ENCODE assay signal across 8 mouse cellular contexts in the genomic region with DNA sequence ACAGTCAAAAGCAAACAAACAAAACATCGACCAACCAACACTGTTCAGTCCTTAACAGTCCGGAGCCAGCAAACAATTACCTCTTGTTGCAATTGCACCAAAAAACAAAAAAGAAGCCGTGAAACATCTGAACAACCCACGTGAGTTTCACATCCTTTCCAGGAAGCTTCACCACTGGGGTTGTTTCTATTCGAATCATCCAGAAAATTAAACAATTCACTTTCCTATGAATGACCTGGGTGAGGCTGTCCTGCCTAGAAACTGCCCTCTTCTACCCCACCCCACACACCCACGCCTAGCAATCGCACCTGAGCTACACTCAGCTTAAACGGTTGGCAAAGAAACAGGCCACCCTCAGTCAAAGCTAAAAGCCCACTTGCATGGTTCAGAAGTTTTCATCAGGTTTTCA. TPM values are rescaled to one million over a fixed set of nuclear protein-coding genes. Genes with fewer than 3 reads are reported as not detected.
DNase-seq lines count a peak whose midpoint lies in the region; ATAC-seq lines count a peak whose summit lies in the region.

No protein-coding gene starts in this region.

- no peaks in the 10 kb centered on the region for H3K27me3 ChIP-seq in embryonic facial prominence, embryonic 10.5 days (replicated peaks; ENCODE audit: low read depth, poor library complexity, severe bottlenecking)
- no peaks in the 10 kb centered on the region for H3K27me3 ChIP-seq in hindbrain, embryonic 13.5 days
- no peaks in the 10 kb centered on the region for H3K27me3 ChIP-seq in stomach, embryonic 15.5 days (replicated peaks)

- peaks cover 20% of the 10 kb centered on the region for H3K36me3 ChIP-seq in embryonic facial prominence, embryonic 10.5 days (replicated peaks)
- peaks cover 11% of the 10 kb centered on the region for H3K36me3 ChIP-seq in hindbrain, embryonic 13.5 days
- 0 out of 2 replicates have a peak, but pooled peaks cover 7% of the 10 kb centered on the region for H3K36me3 ChIP-seq in stomach, embryonic 15.5 days

- peak; percentile 4 for DNase-seq in ovary, postnatal 10 days (ENCODE audit: low spot score)
- no peak for DNase-seq in ovary, postnatal 14 days (ENCODE audit: low spot score)
- DNase-seq in embryonic facial prominence, embryonic 10.5 days (ENCODE audit: low spot score) = no peak
- peak; percentile 18 for DNase-seq in lung, postnatal 10 days
- DNase-seq in embryo, embryonic 9.5 days (ENCODE audit: extremely low spot score) = no peak
- no peak for DNase-seq in urinary bladder, postnatal 10 days (ENCODE audit: low spot score)

- peak overlapping the region; percentile 58 for H3K4me2 ChIP-seq in hindbrain, embryonic 13.5 days
- H3K4me2 ChIP-seq in stomach, embryonic 15.5 days = peak overlapping the region; percentile 57

- WGBS in embryonic facial prominence, embryonic 10.5 days = 46% methylated on average over 8 of the region's 8 CpGs
- 36% methylated on average over 8 of the region's 8 CpGs for WGBS in hindbrain, embryonic 13.5 days
- 22% methylated on average over 8 of the region's 8 CpGs for WGBS in stomach, embryonic 15.5 days

- ATAC-seq in hindbrain, embryonic 13.5 days (ENCODE audit: low FRiP score) = peak; percentile 46
- ATAC-seq in stomach, embryonic 15.5 days (ENCODE audit: insufficient read depth, low FRiP score, low read depth) = peak; percentile 51

- peak overlapping the region; percentile 98 for H3K27ac ChIP-seq in embryonic facial prominence, embryonic 10.5 days (replicated peaks)
- no peak overlapping the region; the same call in 1 of the 2 replicates for H3K27ac ChIP-seq in hindbrain, embryonic 13.5 days
- H3K27ac ChIP-seq in stomach, embryonic 15.5 days = peak overlapping the region; percentile 92

- peaks cover 14% of the 10 kb centered on the region for H3K4me1 ChIP-seq in embryonic facial prominence, embryonic 10.5 days
- peaks cover 15% of the 10 kb centered on the region for H3K4me1 ChIP-seq in hindbrain, embryonic 13.5 days (replicated peaks)
- H3K4me1 ChIP-seq in stomach, embryonic 15.5 days = 0 out of 2 replicates have a peak, but pooled peaks cover 3% of the 10 kb centered on the region

- peak overlapping the region; percentile 85 for H3K4me3 ChIP-seq in embryonic facial prominence, embryonic 10.5 days
- H3K4me3 ChIP-seq in hindbrain, embryonic 13.5 days = peak overlapping the region; percentile 85
- peak overlapping the region; percentile 86 for H3K4me3 ChIP-seq in stomach, embryonic 15.5 days (replicated peaks)

- H3K9me3 ChIP-seq in embryonic facial prominence, embryonic 10.5 days = no peaks in the 10 kb centered on the region
- no peaks in the 10 kb centered on the region for H3K9me3 ChIP-seq in hindbrain, embryonic 13.5 days
- H3K9me3 ChIP-seq in stomach, embryonic 15.5 days = no peaks in the 10 kb centered on the region

- H3K9ac ChIP-seq in hindbrain, embryonic 13.5 days = peak overlapping the region; percentile 89
- H3K9ac ChIP-seq in stomach, embryonic 15.5 days = no peak overlapping the region

RNA-seq across cellular contexts. Expression of gene Sri, which starts 9.8 kb away (rescaled TPM):
- 188 and 190 TPM in 2 replicates for polyA plus RNA-seq in embryonic facial prominence, embryonic 10.5 days (2016; fragmentation: Nextera tagmentation; extraction: Ambion mirVana)
- polyA plus RNA-seq in hindbrain, embryonic 13.5 days (2015; fragmentation: Nextera tagmentation; extraction: Ambion mirVana) = 182 and 185 TPM in 2 replicates
- 287 and 292 TPM in 2 replicates for polyA plus RNA-seq in stomach, embryonic 15.5 days (2015; fragmentation: Nextera tagmentation; extraction: Ambion mirVana)

Comparison
In these comparisons a context has a peak if more than half of its experiments do, and no peak if none do; other contexts are left out.
1. DNase-seq: peak in ovary, postnatal 10 days (single experiment) and lung, postnatal 10 days (single experiment); none in ovary, postnatal 14 days (single experiment), embryonic facial prominence, embryonic 10.5 days (single experiment), embryo, embryonic 9.5 days (single experiment) and urinary bladder, postnatal 10 days (single experiment).
2. Peak in every context shown above with its lines, with median percentiles within 50 percentile points of each other: H3K4me3 ChIP-seq.